In the genomic region with DNA sequence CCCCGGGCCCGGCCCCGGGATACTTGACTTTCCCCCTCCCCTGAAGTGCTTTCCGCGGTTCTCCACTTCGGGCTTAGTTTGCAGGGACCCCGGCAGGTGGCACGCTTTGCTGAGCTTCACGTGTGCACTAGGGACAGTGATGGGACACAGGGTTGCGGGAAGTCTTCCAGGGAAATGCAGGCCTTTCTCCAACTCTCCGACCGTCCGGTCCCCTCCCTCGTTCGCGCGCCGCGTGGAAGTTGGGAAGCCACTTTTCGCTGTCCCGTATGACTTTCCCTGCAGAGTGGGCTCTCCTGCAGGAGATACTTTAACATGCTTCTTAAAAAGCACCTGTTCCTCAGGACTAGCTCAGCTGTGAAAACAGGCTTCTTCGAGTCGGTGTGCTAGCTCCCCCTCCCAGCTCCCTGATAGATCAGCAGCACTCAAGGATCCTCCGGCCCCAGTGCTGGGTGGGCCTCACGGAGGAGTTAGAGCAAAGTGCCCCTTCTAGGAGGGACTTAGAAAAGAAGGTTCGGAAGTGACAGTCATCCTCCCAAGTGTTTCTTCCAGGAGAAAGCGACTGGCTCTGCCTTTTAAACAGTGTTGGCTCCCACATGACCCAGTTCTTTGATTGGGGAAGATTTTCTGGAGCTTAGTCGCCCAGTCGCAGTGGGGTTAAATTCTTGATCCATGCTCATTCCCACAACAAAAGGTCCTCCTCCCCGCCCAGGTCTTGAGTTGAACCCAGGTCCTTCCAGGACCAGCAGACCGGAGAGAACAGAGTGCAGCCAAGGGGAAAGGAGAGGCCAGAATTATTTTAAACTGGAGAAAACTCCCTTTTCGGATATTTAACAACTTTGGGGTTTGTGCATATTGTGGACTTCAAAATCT, we compare ENCODE assay signal across 8 mouse cellular contexts. TPM values are rescaled to one million over a fixed set of nuclear protein-coding genes. Genes with fewer than 3 reads are reported as not detected.
DNase-seq lines count a peak whose midpoint lies in the region; ATAC-seq lines count a peak whose summit lies in the region.

No protein-coding gene starts in this region.

- H3K9me3 ChIP-seq in forebrain, embryonic 11.5 days (ENCODE audit: control insufficient read depth, low read length), result no peaks in the 10 kb centered on the region
- no peaks in the 10 kb centered on the region for H3K9me3 ChIP-seq in intestine, embryonic 14.5 days (ENCODE audit: control insufficient read depth, low read length)
- no peaks in the 10 kb centered on the region for H3K9me3 ChIP-seq in liver, embryonic 15.5 days (replicated peaks)

- DNase-seq in right cerebral cortex, adult 2 months (ENCODE audit: low spot score in 2 of 2), result peak; percentile 14 to 18
- no peak for DNase-seq in right cerebral cortex, adult 18-20 months
- peak; percentile 39 to 53 for DNase-seq in adrenal gland, postnatal 36 days
- peak; percentile 57 for DNase-seq in forebrain, embryonic 11.5 days (ENCODE audit: low spot score)
- DNase-seq in intestine, embryonic 14.5 days (ENCODE audit: low spot score), result peak; percentile 78
- peak; percentile 48 for DNase-seq in ovary, postnatal 36 days (ENCODE audit: low spot score)
- no peak for DNase-seq in layer of hippocampus, adult 18-20 months (ENCODE audit: low spot score in 2 of 2)

- H3K9ac ChIP-seq in forebrain, embryonic 11.5 days (ENCODE audit: low read length), result peak overlapping the region; percentile 89
- peak overlapping the region; percentile 72 for H3K9ac ChIP-seq in intestine, embryonic 14.5 days (ENCODE audit: low read length)
- H3K9ac ChIP-seq in liver, embryonic 15.5 days, result peak overlapping the region; percentile 52

- WGBS in forebrain, embryonic 11.5 days, result 1% methylated on average over 32 of the region's 32 CpGs
- WGBS in intestine, embryonic 14.5 days, result 3% methylated on average over 32 of the region's 32 CpGs
- 5% methylated on average over 32 of the region's 32 CpGs for WGBS in liver, embryonic 15.5 days (ENCODE audit: insufficient replicate concordance)

- ATAC-seq in forebrain, embryonic 11.5 days (replicated peaks; ENCODE audit: low FRiP score), result peak; percentile 29; the same call in 1 of the 2 replicates
- ATAC-seq in intestine, embryonic 14.5 days (replicated peaks; ENCODE audit: low FRiP score, low TSS enrichment, low read depth), result no peak; the same call in 1 of the 2 replicates
- no peak for ATAC-seq in liver, embryonic 15.5 days (ENCODE audit: insufficient read depth)

- H3K36me3 ChIP-seq in forebrain, embryonic 11.5 days (ENCODE audit: control insufficient read depth, insufficient read depth, low read length), result no peaks in the 10 kb centered on the region
- no peaks in the 10 kb centered on the region for H3K36me3 ChIP-seq in intestine, embryonic 14.5 days (ENCODE audit: control insufficient read depth, insufficient read depth, low read length)
- no peaks in the 10 kb centered on the region for H3K36me3 ChIP-seq in liver, embryonic 15.5 days (replicated peaks)

- peak overlapping the region; percentile 76 for H3K4me3 ChIP-seq in forebrain, embryonic 11.5 days (ENCODE audit: low read depth, low read length)
- H3K4me3 ChIP-seq in intestine, embryonic 14.5 days (ENCODE audit: low read depth, low read length), result peak overlapping the region; percentile 75
- peak overlapping the region; percentile 68 for H3K4me3 ChIP-seq in liver, embryonic 15.5 days (replicated peaks)

- H3K4me2 ChIP-seq in forebrain, embryonic 11.5 days (ENCODE audit: low read depth, low read length, severe bottlenecking), result peak overlapping the region; percentile 94
- H3K4me2 ChIP-seq in intestine, embryonic 14.5 days (ENCODE audit: low read length), result peak overlapping the region; percentile 74
- peak overlapping the region; percentile 97 for H3K4me2 ChIP-seq in liver, embryonic 15.5 days

- H3K27ac ChIP-seq in forebrain, embryonic 11.5 days (ENCODE audit: low read depth, low read length), result peak overlapping the region; percentile 74; the same call in 1 of the 2 replicates
- peak overlapping the region; percentile 80 for H3K27ac ChIP-seq in intestine, embryonic 14.5 days (ENCODE audit: low read depth)
- 0 out of 2 replicates have a peak overlapping the region, but pooled peaks have one; percentile 24 for H3K27ac ChIP-seq in liver, embryonic 15.5 days (replicated peaks)

- H3K27me3 ChIP-seq in forebrain, embryonic 11.5 days (ENCODE audit: control insufficient read depth, insufficient read depth, low read length), result no peaks in the 10 kb centered on the region
- H3K27me3 ChIP-seq in intestine, embryonic 14.5 days (replicated peaks; ENCODE audit: control insufficient read depth, insufficient read depth, low read length), result peaks cover 12% of the 10 kb centered on the region
- H3K27me3 ChIP-seq in liver, embryonic 15.5 days, result peaks cover 51% of the 10 kb centered on the region

- peaks cover 7% of the 10 kb centered on the region; the same call in 1 of the 2 replicates for H3K4me1 ChIP-seq in forebrain, embryonic 11.5 days (replicated peaks; ENCODE audit: control insufficient read depth, insufficient read depth, low read length)
- peaks cover 3% of the 10 kb centered on the region; the same call in 1 of the 2 replicates for H3K4me1 ChIP-seq in intestine, embryonic 14.5 days (replicated peaks; ENCODE audit: control insufficient read depth, insufficient read depth, low read length)
- peaks cover 18% of the 10 kb centered on the region for H3K4me1 ChIP-seq in liver, embryonic 15.5 days (replicated peaks)

RNA-seq across cellular contexts. Expression of a gene that starts 42.4 kb away (rescaled TPM):
- total RNA-seq in adrenal gland, postnatal 36 days (2021), result 100 to 1,000 TPM; 156 to 185 TPM
- polyA plus RNA-seq in forebrain, embryonic 11.5 days (2014; fragmentation: Nextera tagmentation; extraction: Ambion mirVana), result 54.2 and 59.5 TPM in 2 replicates
- polyA plus RNA-seq in intestine, embryonic 14.5 days (2014; fragmentation: Nextera tagmentation; extraction: Ambion mirVana), result 56.2 and 62.1 TPM in 2 replicates
- polyA plus RNA-seq in liver, embryonic 15.5 days (2015; fragmentation: Nextera tagmentation; extraction: Ambion mirVana), result 6.3 and 6.6 TPM in 2 replicates
- total RNA-seq in layer of hippocampus, adult 18-20 months (2021), result 10 to 100 TPM; 19.2 to 19.4 TPM

Comparison
In these comparisons a context has a peak if more than half of its experiments do, and no peak if none do; other contexts are left out.
1. DNase-seq: peak in right cerebral cortex, adult 2 months (2 of 2), adrenal gland, postnatal 36 days (2 of 2), forebrain, embryonic 11.5 days (single experiment), intestine, embryonic 14.5 days (single experiment) and ovary, postnatal 36 days (single experiment); none in right cerebral cortex, adult 18-20 months (single experiment) and layer of hippocampus, adult 18-20 months (0 of 2).
2. H3K27ac ChIP-seq: peak in every context shown above with its lines; median percentile 80 in intestine, embryonic 14.5 days; 74 in forebrain, embryonic 11.5 days; 24 in liver, embryonic 15.5 days.
3. Peak in every context shown above with its lines, with median percentiles within 50 percentile points of each other: H3K4me2 ChIP-seq, H3K4me3 ChIP-seq and H3K9ac ChIP-seq.